Mouse (Mus musculus): ENCODE measurements around the gene Fam181a. TPM values are rescaled to one million over a fixed set of nuclear protein-coding genes. Genes with fewer than 3 reads are reported as not detected.
A peak's percentile ranks its signal among the peaks of the same experiment; 100 is the strongest.

Gene Fam181a
- polyA plus RNA-seq, 1 experiment from 2014 or later, result 5.6 TPM

- Histone ChIP-seq H3K9me3 (ENCODE audit: control insufficient read depth, low read length) (no peaks in the 10 kb centered on the region), H3K4me2 (ENCODE audit: low read length) (no peak overlapping the region), H3K27me3 (replicated peaks; ENCODE audit: control insufficient read depth, insufficient read depth, low read length) (no peaks in the 10 kb centered on the region), H3K4me3 (ENCODE audit: low read length) (no peak overlapping the region), H3K9ac (ENCODE audit: low read depth, low read length) (no peak overlapping the region), H3K27ac (ENCODE audit: low read depth, low read length) (no peak overlapping the region), H3K36me3 (ENCODE audit: control insufficient read depth, insufficient read depth, low read length) (no peaks in the 10 kb centered on the region), H3K4me1 (ENCODE audit: control insufficient read depth, insufficient read depth, low read depth, low read length) (no peaks in the 10 kb centered on the region)
- WGBS, result 74% methylated on average over 4 of the region's 4 CpGs
- ATAC-seq, result 0 out of 2 replicates have a peak, but pooled peaks have one; percentile 2
These were observed 48.4 kb downstream of the Fam181a start for GRCm38 (mm10) chr12:103358951-103359801.

- no peaks in the 10 kb centered on the region for H3K27me3 ChIP-seq (replicated peaks; ENCODE audit: control insufficient read depth, insufficient read depth, low read length)
- no peak for ATAC-seq
- H3K4me2 ChIP-seq (ENCODE audit: low read length), result no peak overlapping the region
- 92% methylated on average over 8 of the region's 8 CpGs for WGBS
- H3K36me3 ChIP-seq (ENCODE audit: control insufficient read depth, insufficient read depth, low read length), result no peaks in the 10 kb centered on the region
- H3K9ac ChIP-seq (ENCODE audit: low read depth, low read length), result no peak overlapping the region
- H3K27ac ChIP-seq (ENCODE audit: low read depth, low read length), result no peak overlapping the region
- no peak overlapping the region for H3K4me3 ChIP-seq (ENCODE audit: low read length)
- no peaks in the 10 kb centered on the region for H3K4me1 ChIP-seq (ENCODE audit: control insufficient read depth, insufficient read depth, low read depth, low read length)
- H3K9me3 ChIP-seq (ENCODE audit: control insufficient read depth, low read length), result no peaks in the 10 kb centered on the region
These were observed 50.0 kb downstream of the Fam181a start for GRCm38 (mm10) chr12:103360812-103361211.

- Histone ChIP-seq H3K36me3 (ENCODE audit: control insufficient read depth, insufficient read depth, low read length) (no peaks in the 10 kb centered on the region), H3K4me1 (ENCODE audit: control insufficient read depth, insufficient read depth, low read depth, low read length) (no peaks in the 10 kb centered on the region), H3K9ac (ENCODE audit: low read depth, low read length) (no peak overlapping the region), H3K27ac (ENCODE audit: low read depth, low read length) (no peak overlapping the region), H3K4me2 (ENCODE audit: low read length) (no peak overlapping the region), H3K4me3 (ENCODE audit: low read length) (no peak overlapping the region), H3K27me3 (replicated peaks; ENCODE audit: control insufficient read depth, insufficient read depth, low read length) (no peaks in the 10 kb centered on the region), H3K9me3 (ENCODE audit: control insufficient read depth, low read length) (no peaks in the 10 kb centered on the region)
- no peak for ATAC-seq
- WGBS, result 87% methylated on average over 17 of the region's 17 CpGs
These were observed 50.9 kb downstream of the Fam181a start for GRCm38 (mm10) chr12:103361539-103362307.

- H3K27me3 ChIP-seq (replicated peaks; ENCODE audit: control insufficient read depth, insufficient read depth, low read length), result no peaks in the 10 kb centered on the region
- H3K36me3 ChIP-seq (ENCODE audit: control insufficient read depth, insufficient read depth, low read length), result no peaks in the 10 kb centered on the region
- ATAC-seq, result no peak
- no peaks in the 10 kb centered on the region for H3K9me3 ChIP-seq (ENCODE audit: control insufficient read depth, low read length)
- 83% methylated on average over 3 of the region's 3 CpGs for WGBS
- H3K4me3 ChIP-seq (ENCODE audit: low read length), result no peak overlapping the region
- H3K27ac ChIP-seq (ENCODE audit: low read depth, low read length), result no peak overlapping the region
- no peak overlapping the region for H3K4me2 ChIP-seq (ENCODE audit: low read length)
- no peaks in the 10 kb centered on the region for H3K4me1 ChIP-seq (ENCODE audit: control insufficient read depth, insufficient read depth, low read depth, low read length)
- H3K9ac ChIP-seq (ENCODE audit: low read depth, low read length), result no peak overlapping the region
These were observed 51.6 kb downstream of the Fam181a start for GRCm38 (mm10) chr12:103362336-103362735.

Other genes with a start within 250 kb of the Fam181a start
- 0.59 and 0.70 TPM in 2 replicates for gene Prima1, start 68.8 kb upstream of the Fam181a start, polyA plus RNA-seq (2015; fragmentation: Nextera tagmentation; extraction: Ambion mirVana)
- 1.4 and 2.1 TPM in 2 replicates for gene Asb2, start 45.0 kb downstream of the Fam181a start, polyA plus RNA-seq (2015; fragmentation: Nextera tagmentation; extraction: Ambion mirVana)
- gene Otub2, start 77.7 kb downstream of the Fam181a start, polyA plus RNA-seq (2015; fragmentation: Nextera tagmentation; extraction: Ambion mirVana), result 23.4 and 23.7 TPM in 2 replicates
- 0.93 and 1.4 TPM in 2 replicates for gene 9330161L09Rik, start 96.8 kb downstream of the Fam181a start, polyA plus RNA-seq (2015; fragmentation: Nextera tagmentation; extraction: Ambion mirVana)
- gene Ddx24, start 114.9 kb downstream of the Fam181a start, polyA plus RNA-seq (2015; fragmentation: Nextera tagmentation; extraction: Ambion mirVana), result 147 and 159 TPM in 2 replicates
- gene Ifi27, start 123.2 kb downstream of the Fam181a start, polyA plus RNA-seq (2015; fragmentation: Nextera tagmentation; extraction: Ambion mirVana), result 16.6 TPM in 2 replicates
- gene Ifi27l2a, start 132.7 kb downstream of the Fam181a start, polyA plus RNA-seq (2015; fragmentation: Nextera tagmentation; extraction: Ambion mirVana), result 2.2 and 2.6 TPM in 2 replicates
- gene Ifi27l2b, start 146.2 kb downstream of the Fam181a start, polyA plus RNA-seq (2015; fragmentation: Nextera tagmentation; extraction: Ambion mirVana), result not detected in 2 replicates
- gene Ppp4r4, start 221.3 kb downstream of the Fam181a start, polyA plus RNA-seq (2015; fragmentation: Nextera tagmentation; extraction: Ambion mirVana), result 3.4 and 4.1 TPM in 2 replicates